Mouse (Mus musculus) layer of hippocampus, postnatal 10 days (tissue): Measurements from ENCODE around the gene Cacng3. TPM values are rescaled to one million over a fixed set of nuclear protein-coding genes. Genes with fewer than 3 reads are reported as not detected.

Experiments used
- DNase-seq, 2 experiments: peaks; one replicate each; pipeline ENCODE4 v3.0.0; 2021; ENCODE audit warnings: low spot score in 2 of 2
- long read RNA-seq: library from polyadenylated mRNA; stranded (forward); transcript quantifications from one replicate; pipeline ENCODE4 v2.0.0, GENCODE M21; 2023
- total RNA-seq, 2 experiments: library from RNA; stranded (reverse); gene quantifications; 2 replicates each; pipeline ENCODE4 v1.2.3; 2021

Cacng3 gene
- total RNA-seq = 10 to 100 TPM; 36.0 to 40.1 TPM
- long read RNA-seq, transcript Cacng3-201 (4 exons, 2,777 nt) = major isoform, 34 of 37 reads
- long read RNA-seq, partial matches to known transcripts = 1 of 37 reads
- long read RNA-seq, other reads (novel, unspliced or antisense) = 2 of 37 reads

GRCm38 (mm10) chr7:122670442-122670872, at the start of gene Cacng3:
Cacng3 (plus strand) TSS chr7:122670492.
- no peak for DNase-seq

GRCm38 (mm10) chr7:122622125-122622774, 48.0 kb upstream of the Cacng3 start:
- no peak for DNase-seq

- DNase-seq = no peak
Measured at GRCm38 (mm10) chr7:122623753-122624152, 46.5 kb upstream of the Cacng3 start.

GRCm38 (mm10) chr7:122628050-122628449, 42.2 kb upstream of the Cacng3 start:
- DNase-seq = no peak

DNA sequence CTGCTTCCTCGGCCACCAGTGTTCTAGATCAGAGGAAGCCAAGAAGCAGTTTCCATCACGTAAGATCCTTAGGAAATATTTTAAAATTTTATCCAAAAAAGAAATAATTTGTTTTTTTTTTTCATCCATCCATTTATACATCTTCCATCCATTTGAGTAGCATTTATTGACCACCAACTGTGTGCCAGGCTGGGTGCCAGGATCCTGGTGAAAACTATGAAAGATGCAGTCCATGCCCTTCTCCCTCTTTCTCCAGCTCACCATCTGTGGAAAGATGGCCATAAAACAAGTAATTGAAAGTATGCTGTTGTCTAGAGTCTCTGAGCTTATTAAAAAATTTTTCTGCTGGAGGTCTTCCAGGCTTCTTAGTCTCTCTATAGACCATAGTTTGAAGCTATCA, 39.9 kb upstream of the Cacng3 start:
- no peak for DNase-seq

- no peak for DNase-seq
Measured at GRCm38 (mm10) chr7:122631151-122631550, 39.1 kb upstream of the Cacng3 start.

GRCm38 (mm10) chr7:122632946-122633345, 37.3 kb upstream of the Cacng3 start:
- no peak for DNase-seq

GRCm38 (mm10) chr7:122633463-122633862, 36.8 kb upstream of the Cacng3 start:
- DNase-seq = no peak

DNA sequence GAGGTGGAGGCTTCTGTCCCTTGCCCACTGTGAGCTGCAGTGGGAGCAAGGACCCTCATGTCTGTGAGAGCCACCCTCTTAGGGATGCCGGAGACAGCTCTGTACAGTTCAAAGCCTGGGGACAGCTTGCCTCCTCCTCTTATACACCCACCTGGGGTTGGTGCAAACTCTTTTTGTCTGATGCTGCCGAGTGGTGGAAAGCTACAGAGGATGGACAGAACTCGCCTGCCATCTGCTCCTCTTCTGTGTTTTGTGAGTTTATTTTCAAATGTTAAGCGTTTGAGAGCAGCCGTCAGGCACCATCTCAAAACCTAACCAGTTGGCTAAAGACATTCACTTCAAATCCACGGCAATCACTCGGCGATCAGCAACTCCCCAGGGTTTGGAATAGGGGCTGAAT, 26.6 kb upstream of the Cacng3 start:
- no peak for DNase-seq

DNA sequence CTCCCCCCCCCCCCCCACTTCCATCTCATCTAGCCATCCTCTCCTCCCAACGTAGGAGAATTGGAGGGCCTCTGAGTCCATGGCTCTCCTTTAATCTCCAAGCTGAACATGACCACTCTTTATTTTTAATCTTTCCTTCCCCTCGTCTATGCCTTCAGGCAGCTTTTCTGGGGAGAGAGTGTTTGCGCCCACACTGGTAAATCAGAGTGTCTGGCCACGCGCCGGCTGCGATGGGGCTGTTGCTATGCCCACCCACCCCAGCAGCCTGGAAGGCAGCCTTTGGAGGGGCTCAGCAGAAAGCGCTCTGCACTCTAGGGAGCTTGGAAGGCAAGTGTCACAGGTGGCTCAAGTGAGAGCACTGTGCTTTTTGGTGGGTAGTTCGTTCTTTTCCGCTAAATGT, 21.0 kb upstream of the Cacng3 start:
- no peak for DNase-seq

DNA sequence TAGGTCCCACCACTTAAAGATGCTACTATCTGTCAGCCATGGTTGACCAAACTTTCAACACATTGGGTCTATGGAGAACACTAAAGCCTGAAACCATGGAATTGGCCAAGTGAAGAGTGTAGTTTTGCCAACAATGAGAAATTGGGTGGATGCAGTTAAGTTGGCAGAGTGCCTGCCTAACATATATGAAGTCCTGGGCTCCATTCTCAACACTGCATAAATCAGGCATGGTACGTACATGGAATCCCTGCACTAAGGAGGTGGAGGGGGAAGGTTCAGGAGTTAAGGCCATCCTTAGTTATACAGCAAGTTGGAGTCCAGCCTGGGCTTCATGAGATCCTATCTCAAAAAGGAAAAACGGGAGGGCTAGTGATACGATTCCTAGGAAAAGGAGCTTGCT, 17.8 kb upstream of the Cacng3 start:
- DNase-seq = no peak

DNA sequence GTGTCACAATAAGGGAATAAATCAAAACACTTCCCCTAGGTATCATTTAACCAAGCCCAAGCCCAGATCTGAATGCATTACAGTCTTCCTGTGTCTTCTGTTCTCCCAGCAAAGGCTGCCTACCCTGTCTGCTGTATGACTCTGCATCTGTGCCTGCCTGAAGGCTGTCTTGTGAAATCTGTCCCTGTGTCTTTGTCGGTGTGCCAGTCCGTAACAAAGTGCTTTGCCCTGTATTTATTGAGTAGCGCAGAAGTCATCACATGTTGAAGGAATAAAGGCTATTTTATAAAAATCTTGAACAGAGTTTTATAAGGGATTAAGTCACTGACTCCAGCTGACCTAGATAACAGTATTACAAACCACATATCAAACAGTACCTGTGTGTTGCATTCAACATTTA, 13.6 kb upstream of the Cacng3 start:
- no peak for DNase-seq

GRCm38 (mm10) chr7:122657423-122658126, 12.7 kb upstream of the Cacng3 start:
- no peak for DNase-seq

- no peak for DNase-seq
Measured at GRCm38 (mm10) chr7:122665311-122666049, 4.8 kb upstream of the Cacng3 start.

- DNase-seq = peak; percentile 44 to 53
Measured at GRCm38 (mm10) chr7:122667903-122668302, 2.4 kb upstream of the Cacng3 start.

GRCm38 (mm10) chr7:122670873-122671641, 765 bp downstream of the Cacng3 start:
- peak; percentile 86 for DNase-seq

GRCm38 (mm10) chr7:122672981-122673380, 2.7 kb downstream of the Cacng3 start:
- DNase-seq = peak in 1 of 2 experiments; percentile 7

DNA sequence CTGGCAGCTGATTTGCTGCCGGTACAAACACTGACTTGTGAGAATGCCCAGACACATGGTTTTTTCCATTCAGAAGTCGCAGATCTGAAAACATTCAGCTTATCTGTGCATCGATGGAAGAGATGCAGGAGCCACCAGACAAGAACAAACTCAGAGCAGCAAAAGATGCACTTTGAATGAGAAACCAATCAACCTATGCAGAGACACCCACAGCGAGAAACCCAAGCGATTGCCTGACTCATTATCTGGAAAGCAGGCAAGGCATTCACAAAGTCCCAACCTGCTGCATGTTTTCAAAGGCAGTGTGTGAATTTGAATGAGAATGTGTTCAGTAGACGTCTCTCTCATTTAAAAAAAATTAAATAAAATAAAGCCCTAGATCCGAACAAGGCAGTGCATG, 4.9 kb downstream of the Cacng3 start:
- DNase-seq = peak in 1 of 2 experiments; percentile 16

DNA sequence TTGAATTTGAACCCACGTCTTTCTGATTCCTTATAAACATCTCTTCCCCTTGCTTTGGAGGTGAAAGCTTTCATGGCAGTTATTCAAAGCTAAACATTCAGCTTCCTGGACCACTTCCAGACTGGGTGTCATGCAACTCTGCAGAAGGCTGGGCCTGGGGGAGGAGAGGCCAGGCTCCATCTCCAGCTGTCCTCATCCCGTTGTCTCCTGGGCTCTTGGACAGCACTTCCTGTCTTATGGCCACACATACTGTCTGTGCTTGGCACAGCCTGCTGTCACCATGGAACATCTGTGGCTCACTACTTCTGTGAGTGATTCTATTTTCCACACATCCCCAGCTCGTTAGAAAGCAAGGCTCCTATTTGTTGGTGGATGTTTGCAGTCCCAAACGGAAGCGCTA, 31.5 kb downstream of the Cacng3 start:
- DNase-seq = peak; percentile 8 to 20

- DNase-seq = no peak
Measured at GRCm38 (mm10) chr7:122702443-122702842, 32.2 kb downstream of the Cacng3 start.

DNA sequence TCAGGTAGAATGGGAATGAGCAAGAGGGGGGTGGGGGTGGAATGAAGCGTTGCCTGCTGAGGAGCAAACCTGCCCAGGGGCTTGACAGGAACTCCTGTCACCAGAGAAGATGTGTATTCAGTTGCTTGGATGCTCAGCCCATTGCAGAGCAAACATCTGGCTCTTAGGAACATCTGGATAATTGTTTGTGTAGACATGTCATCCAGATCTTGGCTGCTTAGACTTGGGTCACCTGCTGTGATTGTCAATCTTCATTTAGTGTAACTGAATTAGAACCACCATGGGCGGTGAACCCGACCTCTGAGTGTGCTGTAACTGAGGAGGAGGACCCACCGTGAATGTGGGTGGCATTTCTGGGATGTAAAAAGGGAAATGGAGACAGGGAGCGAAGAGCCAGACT, 36.4 kb downstream of the Cacng3 start:
- DNase-seq = no peak
